Mouse (Mus musculus) mature B cell (primary cell): ENCODE results near the gene Hnrnpk.
"Not testable (repeated sequence)": the region's sequence is repeated elsewhere in the genome, so short reads cannot be mapped to it uniquely, and the experiment has no call there.

Experiments
- in situ Hi-C: fragments of 300-500 bp; cut with MboI; formaldehyde crosslinking; loops from 2 replicates; pipeline ENCODE4 v1.14.3; 2019

Hnrnpk gene

DNA sequence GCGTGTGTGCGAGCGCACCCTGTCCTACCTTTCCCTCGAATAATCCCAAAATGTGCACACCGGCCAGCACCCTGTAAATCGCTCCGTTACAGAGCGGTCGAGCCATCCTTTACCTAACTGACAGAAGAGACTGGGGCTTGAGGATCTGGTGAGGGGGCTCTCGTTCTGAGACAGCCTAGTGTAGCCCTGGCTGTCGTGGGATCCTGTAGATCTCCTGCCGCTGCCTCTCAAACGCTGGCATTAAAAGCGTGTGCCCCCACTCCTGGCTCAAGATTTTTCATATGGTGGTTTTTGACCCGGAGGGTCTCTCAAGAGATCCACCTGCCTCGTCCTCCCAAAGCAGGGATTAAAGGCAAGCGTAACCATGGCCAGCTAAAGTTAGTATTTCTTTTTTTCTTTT is at the start of gene Hnrnpk:
TSS of gene Hnrnpk (minus strand) at position 101 of the 400 bp plus-strand sequence.
- in situ Hi-C loops = not testable (repeated sequence)

GRCm38 (mm10) chr13:58452246-58452645 is 49.1 kb upstream of the Hnrnpk start:
- in situ Hi-C loops = no loop called here

DNA sequence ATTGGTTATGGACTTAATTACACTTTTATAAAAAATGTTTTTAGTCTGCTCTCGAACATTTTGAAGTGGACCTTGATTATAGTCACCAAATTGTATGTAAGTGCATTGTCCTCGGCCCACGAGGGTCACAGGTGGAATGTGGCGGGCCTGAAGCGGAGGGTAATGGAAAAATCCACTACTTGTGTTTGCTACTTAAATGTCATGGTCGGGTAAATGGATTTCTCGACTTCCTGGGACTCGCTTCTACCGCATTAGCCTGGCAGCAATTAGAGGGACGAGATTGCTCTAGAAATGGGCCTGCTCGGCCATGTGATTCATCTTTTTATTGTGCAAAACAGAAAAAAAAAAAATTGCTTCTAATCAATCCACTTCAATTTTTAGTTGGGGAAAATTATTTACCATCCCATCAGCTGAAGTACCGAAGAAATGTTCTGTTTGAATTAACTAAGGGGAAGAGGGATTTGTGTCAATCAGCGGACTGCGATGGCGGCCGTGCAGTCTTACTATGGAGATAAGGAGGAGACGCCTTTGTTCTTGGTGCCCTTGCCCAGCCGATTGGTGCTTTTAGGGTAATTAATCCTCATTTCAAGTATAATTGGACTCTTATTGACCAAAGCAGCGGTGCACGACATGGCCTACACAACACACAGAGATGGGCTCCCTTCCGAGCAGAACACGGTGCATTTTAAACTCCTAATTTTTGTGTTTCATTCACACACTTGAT is 47.5 kb upstream of the Hnrnpk start:
- in situ Hi-C loops = no loop called here

DNA sequence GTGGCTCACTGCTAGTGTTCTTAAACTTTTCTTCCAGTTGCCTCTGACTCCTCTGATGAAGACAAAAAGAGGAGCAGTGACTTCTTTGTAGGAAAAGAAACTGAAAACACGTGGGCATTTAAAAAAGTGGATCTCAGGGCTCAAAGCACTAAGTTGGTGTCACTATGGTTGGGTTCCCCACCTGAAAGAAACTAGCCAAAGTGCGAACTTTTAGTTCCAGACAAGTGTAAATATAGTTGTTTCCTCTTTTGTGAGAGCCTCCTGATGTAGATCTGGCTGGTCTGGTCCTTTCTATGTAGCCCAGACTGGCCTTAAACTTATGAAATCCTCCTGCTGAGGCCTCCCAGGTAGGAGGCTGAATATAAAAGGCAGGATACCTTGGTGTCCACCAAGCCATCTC is 43.4 kb upstream of the Hnrnpk start:
- in situ Hi-C loops = no loop called here

- in situ Hi-C loops = no loop called here
Measured at GRCm38 (mm10) chr13:58443787-58444186, 40.6 kb upstream of the Hnrnpk start.

GRCm38 (mm10) chr13:58443326-58443725 is 40.2 kb upstream of the Hnrnpk start:
- in situ Hi-C loops = no loop called here

GRCm38 (mm10) chr13:58439716-58440115 is 36.6 kb upstream of the Hnrnpk start:
- in situ Hi-C loops = no loop called here

GRCm38 (mm10) chr13:58423061-58423660 is 20.0 kb upstream of the Hnrnpk start:
- in situ Hi-C loops = no loop called here

GRCm38 (mm10) chr13:58422242-58422641 is 19.1 kb upstream of the Hnrnpk start:
- in situ Hi-C loops = no loop called here

DNA sequence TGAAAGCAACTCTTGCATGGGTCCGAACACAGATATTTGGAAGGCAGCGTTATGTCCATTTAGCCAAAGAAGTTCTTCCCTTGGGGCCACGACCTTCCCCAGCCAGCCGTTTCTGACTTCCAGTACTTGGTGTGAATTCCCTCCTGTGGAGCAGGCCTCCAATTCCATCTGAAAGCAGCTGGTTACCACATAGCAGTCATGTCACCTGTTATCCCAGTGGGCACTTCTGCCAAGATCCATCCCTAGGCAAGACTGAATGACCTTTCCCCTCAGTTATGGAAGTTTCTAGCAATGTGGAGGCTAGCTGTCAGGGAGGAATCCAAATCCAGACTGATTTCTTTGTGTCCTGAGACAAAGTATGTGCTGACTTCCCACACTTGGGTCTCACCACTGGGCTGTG is 17.9 kb upstream of the Hnrnpk start:
- in situ Hi-C loops = no loop called here

DNA sequence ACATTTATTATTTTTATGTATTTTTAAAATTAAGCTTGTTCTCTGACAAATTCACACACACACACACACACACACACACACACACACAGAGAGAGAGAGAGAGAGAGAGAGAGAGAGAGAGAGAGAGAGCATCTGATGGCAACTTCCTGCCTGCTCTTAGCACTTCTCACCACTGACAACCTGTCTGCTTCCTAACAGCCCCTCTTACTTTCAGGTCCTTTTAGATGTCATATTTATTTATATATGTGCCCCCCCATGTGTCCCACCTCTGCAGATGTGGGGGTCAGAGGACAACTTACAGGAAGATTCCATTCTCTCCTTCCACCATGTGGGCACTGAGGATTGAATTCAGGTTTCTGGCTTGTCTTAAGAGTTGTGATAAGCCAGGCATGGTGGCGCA is 16.1 kb upstream of the Hnrnpk start:
- in situ Hi-C loops = no loop called here

- in situ Hi-C loops = no loop called here
Measured at GRCm38 (mm10) chr13:58418656-58419055, 15.5 kb upstream of the Hnrnpk start.

DNA sequence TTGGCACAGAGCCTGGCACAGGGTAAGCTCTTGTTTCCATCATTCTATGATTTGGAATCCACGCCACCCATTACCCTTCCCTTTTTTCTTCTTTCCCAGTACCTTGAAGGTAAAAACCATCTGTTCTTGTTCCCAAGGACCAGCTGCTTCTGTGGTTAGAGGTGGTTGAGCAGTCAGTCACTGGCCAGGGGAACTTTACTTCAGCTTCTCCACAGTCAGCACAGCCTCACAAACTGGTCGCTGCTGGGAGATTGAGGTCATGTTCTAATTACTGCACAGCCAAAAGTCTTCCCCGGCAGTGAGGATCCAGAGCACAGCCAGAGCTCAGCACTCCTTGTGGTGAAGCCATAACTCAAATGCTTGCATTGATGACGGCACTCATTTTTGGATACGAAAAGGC is 12.7 kb upstream of the Hnrnpk start:
- in situ Hi-C loops = no loop called here

DNA sequence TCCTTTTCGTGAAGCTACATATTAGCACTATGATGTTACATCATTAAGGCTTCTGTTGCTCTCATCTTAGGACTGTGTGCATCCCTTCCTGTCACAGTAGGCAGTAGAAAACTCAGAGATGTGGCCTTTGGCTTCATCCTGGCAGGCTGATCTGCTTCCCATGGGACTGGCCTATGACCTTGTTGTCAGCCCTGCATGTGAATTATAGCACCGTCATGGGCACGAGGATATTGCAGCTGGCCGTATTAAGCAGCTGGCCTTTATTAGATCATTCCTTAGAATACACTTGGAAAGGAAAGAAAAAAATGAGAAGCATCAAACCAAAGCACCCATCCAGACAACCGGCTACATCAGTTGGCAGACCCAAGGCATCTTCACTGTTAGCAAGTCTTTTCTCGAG is 12.2 kb upstream of the Hnrnpk start:
- in situ Hi-C loops = no loop called here

- in situ Hi-C loops = no loop called here
Measured at GRCm38 (mm10) chr13:58411073-58411472, 7.9 kb upstream of the Hnrnpk start.

GRCm38 (mm10) chr13:58402744-58403110 is 416 bp downstream of the Hnrnpk start:
- in situ Hi-C loops = no loop called here

DNA sequence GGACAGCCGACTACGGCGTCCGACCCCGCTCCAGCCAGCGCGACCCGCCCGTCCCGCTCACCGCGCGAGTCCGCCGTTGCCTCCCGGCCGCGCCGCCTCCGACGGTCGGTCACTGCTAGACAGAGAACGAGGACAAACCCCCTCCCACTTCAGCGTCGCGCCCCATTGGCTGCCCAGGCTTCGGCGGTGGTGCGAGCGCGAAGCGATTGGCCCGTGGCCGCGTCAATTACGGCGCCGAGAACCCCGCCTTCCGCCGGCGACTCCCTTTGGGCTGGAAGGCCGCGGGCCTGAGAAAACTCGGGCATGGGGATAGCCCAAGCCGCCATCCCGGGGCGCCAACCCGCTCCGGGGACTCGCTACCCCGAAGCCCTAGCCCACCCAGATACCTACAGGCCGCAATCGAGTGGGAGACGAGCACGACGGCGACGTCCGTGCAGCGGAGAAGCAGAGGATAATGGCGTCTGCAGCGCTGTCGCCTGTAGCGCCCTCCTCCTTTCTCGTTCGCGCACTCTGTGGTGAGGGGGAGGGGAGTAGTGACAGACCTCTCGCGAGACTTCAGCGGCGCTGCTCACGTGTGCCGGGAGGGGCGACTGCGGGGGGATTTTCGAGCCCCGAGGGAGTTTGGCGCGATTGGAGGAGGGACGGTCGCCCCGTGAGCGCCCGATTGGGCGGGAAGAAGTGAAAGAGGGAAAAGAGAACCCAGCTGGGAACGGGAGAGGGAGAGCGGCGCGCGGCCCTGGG is 970 bp downstream of the Hnrnpk start, which contains the start of gene Rmi1:
TSS of gene Rmi1 (plus strand) at position 246 of the 741 bp plus-strand sequence.
- in situ Hi-C loops = no loop called here

DNA sequence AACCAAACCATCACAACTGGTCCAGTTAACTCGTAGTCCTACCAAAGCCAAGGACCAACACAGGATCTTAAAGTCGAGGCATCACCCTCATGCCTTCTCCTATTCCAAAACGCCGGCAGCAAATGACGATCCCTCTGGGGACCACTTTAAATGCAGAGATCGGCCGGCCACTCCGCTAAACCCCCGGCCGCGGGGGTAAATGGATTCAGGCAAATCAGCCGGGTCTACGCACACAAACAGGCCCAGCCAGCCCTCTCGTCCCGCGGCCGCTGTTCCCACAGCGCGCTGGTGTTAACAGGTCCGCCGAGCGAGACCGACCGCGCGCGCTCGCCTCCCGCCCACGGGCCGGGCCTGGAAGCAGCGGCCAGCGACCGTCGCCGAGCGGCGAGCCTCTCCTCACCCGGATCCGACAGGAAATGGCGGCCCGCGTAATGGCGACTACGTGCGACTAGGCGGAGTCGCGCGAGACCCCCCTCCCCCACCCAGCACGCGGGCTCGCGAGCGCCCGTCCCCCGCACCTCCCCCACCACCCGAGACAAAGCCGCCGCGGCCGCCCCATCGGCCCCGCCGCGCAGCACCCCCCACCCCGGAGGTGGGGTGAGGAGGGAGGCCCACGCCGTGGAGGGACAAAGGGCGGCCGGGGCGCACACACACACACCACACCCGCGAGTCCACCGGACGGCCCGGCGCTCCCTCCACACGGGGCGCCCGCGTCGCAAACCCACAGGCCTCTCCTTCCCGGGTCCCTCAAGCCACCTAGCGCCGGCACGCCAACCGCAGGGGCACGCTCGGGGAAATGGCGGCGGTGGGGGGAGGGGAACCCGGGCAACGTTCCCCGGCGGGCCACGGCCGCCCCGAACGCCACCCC is 1.8 kb downstream of the Hnrnpk start:
- in situ Hi-C loops = no loop called here

- in situ Hi-C loops = no loop called here
Measured at GRCm38 (mm10) chr13:58400576-58400975, 2.6 kb downstream of the Hnrnpk start.

GRCm38 (mm10) chr13:58397651-58398050 is 5.5 kb downstream of the Hnrnpk start:
- in situ Hi-C loops = no loop called here

DNA sequence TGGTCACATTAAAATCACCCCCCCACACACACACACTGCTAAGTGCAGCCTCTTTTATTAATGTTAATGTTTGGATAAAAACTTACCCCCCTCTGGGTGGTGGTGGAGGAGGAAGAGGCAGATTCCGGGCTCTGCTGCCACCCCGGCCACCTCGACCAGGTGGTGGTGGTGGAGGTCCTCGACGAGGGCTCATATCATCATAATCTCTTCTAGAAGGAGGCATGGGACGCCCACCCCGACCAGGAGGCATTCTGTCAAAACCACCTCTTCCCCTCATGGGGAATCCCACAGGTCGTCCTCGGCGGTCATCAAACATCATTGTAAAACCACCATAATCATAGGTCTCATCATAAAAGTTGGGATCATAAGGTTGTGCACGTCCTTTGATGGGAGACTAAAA is 8.8 kb downstream of the Hnrnpk start:
- in situ Hi-C loops = not testable (repeated sequence)
